Mouse (Mus musculus) left cerebral cortex, postnatal 14 days (tissue): ENCODE results near the gene Erich4. TPM values are rescaled to one million over a fixed set of nuclear protein-coding genes. Genes with fewer than 3 reads are reported as not detected.

Source experiments
- DNase-seq, 2 experiments: peaks; one replicate each; pipeline ENCODE4 v3.0.0; 2021 to 2022; ENCODE audit warnings: low spot score in 2 of 2, mixed read lengths in 1 of 2
- intact Hi-C: fragments of 180-260 bp; cut with DNase I; formaldehyde crosslinking; loops from one replicate; pipeline ENCODE4 v1.15.1; 2025
- long read RNA-seq, 2 experiments: library from polyadenylated mRNA; stranded (forward); transcript quantifications; one replicate each; pipeline ENCODE4 v2.0.0; 2021
- total RNA-seq, 2 experiments: library from RNA; stranded (reverse); gene quantifications; 2 replicates each; pipeline ENCODE4 v1.2.3; 2021

The Erich4 gene
- total RNA-seq = not detected
- long read RNA-seq, experiment 1 = 0 reads
- long read RNA-seq, experiment 2 = 0 reads

- DNase-seq = no peak
- intact Hi-C loops = no loop called here
Measured at GRCm38 (mm10) chr7:25615706-25616011, at the start of gene Erich4. Gene Erich4, minus strand, starts transcription at chr7:25615892.

- intact Hi-C loops = no loop called here
- DNase-seq = peak; percentile 100
Measured at GRCm38 (mm10) chr7:25658657-25659472, 43.2 kb upstream of the Erich4 start, which contains the start of the genes Bckdha and Exosc5. Gene Bckdha, minus strand, starts transcription at chr7:25658981. Gene Exosc5, plus strand, starts transcription at chr7:25659164.

GRCm38 (mm10) chr7:25657785-25658184 is 42.1 kb upstream of the Erich4 start:
- intact Hi-C loops = no loop called here

GRCm38 (mm10) chr7:25655601-25656428 is 40.1 kb upstream of the Erich4 start:
- no peak for DNase-seq
- intact Hi-C loops = no loop called here

More at GRCm38 (mm10) chr7:25657785-25658184, 42.1 kb upstream of the Erich4 start:
- DNase-seq = no peak

GRCm38 (mm10) chr7:25652244-25652759 is 36.6 kb upstream of the Erich4 start:
- no peak for DNase-seq
- intact Hi-C loops = no loop called here

- intact Hi-C loops = no loop called here
- no peak for DNase-seq
Measured at GRCm38 (mm10) chr7:25651281-25651680, 35.6 kb upstream of the Erich4 start.

GRCm38 (mm10) chr7:25649839-25650238 is 34.1 kb upstream of the Erich4 start:
- intact Hi-C loops = no loop called here

GRCm38 (mm10) chr7:25647574-25648123 is 32.0 kb upstream of the Erich4 start:
- DNase-seq = no peak
- intact Hi-C loops = no loop called here

More at GRCm38 (mm10) chr7:25649839-25650238, 34.1 kb upstream of the Erich4 start:
- DNase-seq = no peak

- intact Hi-C loops = no loop called here
- DNase-seq = no peak
Measured at GRCm38 (mm10) chr7:25645074-25645473, 29.4 kb upstream of the Erich4 start.

GRCm38 (mm10) chr7:25644631-25645030 is 28.9 kb upstream of the Erich4 start:
- intact Hi-C loops = no loop called here
- DNase-seq = no peak

- DNase-seq = no peak
- intact Hi-C loops = no loop called here
Measured at GRCm38 (mm10) chr7:25644136-25644535, 28.4 kb upstream of the Erich4 start.

GRCm38 (mm10) chr7:25639754-25640153 is 24.1 kb upstream of the Erich4 start:
- intact Hi-C loops = no loop called here
- DNase-seq = peak in 1 of 2 experiments; percentile 42

- no peak for DNase-seq
- intact Hi-C loops = no loop called here
Measured at GRCm38 (mm10) chr7:25637099-25637498, 21.4 kb upstream of the Erich4 start.

- intact Hi-C loops = no loop called here
- no peak for DNase-seq
Measured at GRCm38 (mm10) chr7:25636373-25636772, 20.7 kb upstream of the Erich4 start.

- intact Hi-C loops = no loop called here
- no peak for DNase-seq
Measured at GRCm38 (mm10) chr7:25632679-25633078, 17.0 kb upstream of the Erich4 start.

- intact Hi-C loops = no loop called here
- no peak for DNase-seq
Measured at GRCm38 (mm10) chr7:25628323-25628620, 12.6 kb upstream of the Erich4 start.

- intact Hi-C loops = no loop called here
- DNase-seq = no peak
Measured at GRCm38 (mm10) chr7:25627431-25628322, 12.0 kb upstream of the Erich4 start.

GRCm38 (mm10) chr7:25626509-25627430 is 11.1 kb upstream of the Erich4 start, which contains the start of gene B3gnt8:
Gene B3gnt8, plus strand, starts transcription at chr7:25626654.
- DNase-seq = no peak
- intact Hi-C loops = no loop called here
